Mouse (Mus musculus): ENCODE data around the gene Faap100. TPM values are rescaled to one million over a fixed set of nuclear protein-coding genes. Genes with fewer than 3 reads are reported as not detected.
"Not testable (repeated sequence)": the region's sequence is repeated elsewhere in the genome, so short reads cannot be mapped to it uniquely, and the experiment has no call there.

Faap100 gene
- polyA plus RNA-seq, 1 experiment from 2014 or later, result 8.7 TPM

DNA sequence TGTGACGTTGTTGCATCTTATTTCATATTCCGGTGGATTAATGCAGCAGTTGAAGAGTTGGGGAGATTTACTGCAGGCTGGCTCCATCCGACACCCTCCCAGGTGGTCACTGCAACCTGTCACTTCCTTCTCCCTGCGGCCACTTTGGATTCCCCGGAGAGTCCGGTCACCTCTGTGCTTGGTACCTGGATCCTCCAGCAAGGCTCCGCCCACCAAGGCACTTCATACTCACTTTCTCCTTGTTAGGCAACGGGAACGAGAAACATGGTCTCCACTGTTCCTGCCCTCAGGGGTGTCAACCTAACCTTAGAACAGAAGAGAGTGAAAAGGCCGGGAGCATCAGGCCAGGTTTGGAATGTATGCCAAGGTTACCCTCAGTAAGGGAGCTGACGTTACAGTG is 27.9 kb downstream of the Faap100 start:
- no peak for DNase-seq
- H3K36me3 ChIP-seq, result peaks cover 10% of the 10 kb centered on the region
- peak overlapping the region; percentile 97 for H3K4me3 ChIP-seq (replicated peaks)
- 47% methylated on average over 11 of the region's 11 CpGs for WGBS (ENCODE audit: insufficient replicate concordance)
- H3K27me3 ChIP-seq, result peaks cover 29% of the 10 kb centered on the region
- peaks cover 78% of the 10 kb centered on the region for H3K4me1 ChIP-seq (replicated peaks)
- peak overlapping the region; percentile 100; the same call in 1 of the 2 replicates for H3K9ac ChIP-seq
- H3K9me3 ChIP-seq (replicated peaks), result no peaks in the 10 kb centered on the region
- ATAC-seq (ENCODE audit: low read depth), result no peak
- H3K27ac ChIP-seq, result peak overlapping the region; percentile 92
- peak overlapping the region; percentile 99 for H3K4me2 ChIP-seq

- ATAC-seq (ENCODE audit: low read depth), result peak; percentile 14
These were observed 28.4 kb downstream of the Faap100 start for GRCm38 (mm10) chr11:120349986-120350702.

GRCm38 (mm10) chr11:120349371-120349985 is 29.1 kb downstream of the Faap100 start:
- Histone ChIP-seq H3K9me3 (replicated peaks) (no peaks in the 10 kb centered on the region), H3K9ac (peak overlapping the region; percentile 100), H3K4me3 (replicated peaks) (peak overlapping the region; percentile 97), H3K4me2 (peak overlapping the region; percentile 99), H3K27me3 (peaks cover 29% of the 10 kb centered on the region), H3K4me1 (replicated peaks) (peaks cover 69% of the 10 kb centered on the region), H3K27ac (peak overlapping the region; percentile 92), H3K36me3 (peaks cover 17% of the 10 kb centered on the region)
- DNase-seq (no peak), ATAC-seq (ENCODE audit: low read depth) (no peak)
- 4% methylated on average over 16 of the region's 16 CpGs for WGBS (ENCODE audit: insufficient replicate concordance)

More at GRCm38 (mm10) chr11:120349986-120350702, 28.4 kb downstream of the Faap100 start:
- Histone ChIP-seq H3K27me3 (peaks cover 29% of the 10 kb centered on the region), H3K9me3 (replicated peaks) (no peaks in the 10 kb centered on the region), H3K4me1 (replicated peaks) (peaks cover 76% of the 10 kb centered on the region), H3K9ac (peak overlapping the region; percentile 100), H3K4me2 (peak overlapping the region; percentile 99), H3K36me3 (peaks cover 14% of the 10 kb centered on the region), H3K27ac (peak overlapping the region; percentile 92), H3K4me3 (replicated peaks) (peak overlapping the region; percentile 97)
- DNase-seq, result peak; percentile 65
- WGBS (ENCODE audit: insufficient replicate concordance), result under 1% methylated on average over 68 of the region's 68 CpGs

- Histone ChIP-seq H3K4me2 (peak overlapping the region; percentile 99), H3K36me3 (peaks cover 17% of the 10 kb centered on the region), H3K27ac (peak overlapping the region; percentile 92), H3K4me3 (replicated peaks) (peak overlapping the region; percentile 97), H3K27me3 (peaks cover 29% of the 10 kb centered on the region), H3K4me1 (replicated peaks) (peaks cover 63% of the 10 kb centered on the region), H3K9me3 (replicated peaks) (no peaks in the 10 kb centered on the region), H3K9ac (peak overlapping the region; percentile 100)
- DNase-seq (no peak), ATAC-seq (ENCODE audit: low read depth) (no peak; the same call in 1 of the 2 replicates)
- 2% methylated on average over 48 of the region's 53 CpGs for WGBS (ENCODE audit: insufficient replicate concordance)
These were observed 29.7 kb downstream of the Faap100 start for GRCm38 (mm10) chr11:120348684-120349370.

DNA sequence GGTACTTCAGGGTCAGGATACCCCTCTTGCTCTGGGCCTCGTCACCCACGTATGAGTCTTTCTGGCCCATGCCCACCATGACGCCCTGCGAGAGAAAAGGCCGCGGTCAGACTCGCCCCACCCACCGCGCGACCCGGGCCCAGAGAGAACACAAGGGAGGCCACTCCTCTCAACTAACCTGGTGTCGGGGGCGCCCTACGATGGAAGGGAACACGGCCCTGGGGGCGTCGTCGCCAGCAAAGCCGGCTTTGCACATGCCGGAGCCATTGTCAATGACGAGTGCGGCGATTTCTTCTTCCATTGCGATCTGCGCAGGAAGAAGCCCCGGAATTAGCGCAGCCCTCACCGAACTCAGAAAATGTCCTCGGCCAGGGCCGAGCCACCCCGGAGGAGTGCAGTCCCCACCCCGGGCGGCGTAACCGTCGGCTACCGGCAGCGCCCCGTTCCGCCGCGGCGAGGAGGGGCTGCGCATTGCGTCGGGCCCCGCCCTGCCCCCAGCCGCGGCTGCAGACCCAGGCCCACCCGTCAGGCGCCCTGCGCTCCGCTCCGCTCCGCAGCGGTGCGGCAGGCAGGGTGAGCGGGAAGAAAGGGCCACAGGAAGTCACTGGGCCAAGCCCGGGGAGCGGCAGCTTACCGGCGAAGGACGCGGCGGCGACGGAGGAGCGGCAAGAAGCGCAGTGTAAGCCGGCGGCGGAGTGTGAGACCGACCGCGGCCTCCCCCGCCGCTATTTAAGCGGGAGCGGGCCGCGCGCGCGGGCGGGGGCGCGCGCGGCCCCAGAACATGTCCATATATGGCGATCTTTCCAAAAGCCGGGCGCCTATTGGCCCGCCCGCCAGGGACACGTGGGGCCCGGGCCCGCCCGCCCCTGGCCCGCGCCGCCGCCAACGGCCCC is 30.5 kb downstream of the Faap100 start, which contains the start of gene Actg1:
Gene Actg1 (minus strand): TSS at position 752 of the 893 bp plus-strand sequence.
- Histone ChIP-seq H3K4me1 (replicated peaks) (peaks cover 55% of the 10 kb centered on the region), H3K27ac (peak within 1 kb of the TSS; percentile 97), H3K4me2 (peak within 1 kb of the TSS; percentile 99), H3K27me3 (peaks cover 29% of the 10 kb centered on the region), H3K36me3 (peaks cover 17% of the 10 kb centered on the region), H3K9ac (peak within 1 kb of the TSS; percentile 100), H3K4me3 (replicated peaks) (peak within 1 kb of the TSS; percentile 97), H3K9me3 (replicated peaks) (no peaks in the 10 kb centered on the region)
- peak; percentile 77 for ATAC-seq (ENCODE audit: low read depth)
- 1% methylated on average over 101 of the region's 103 CpGs for WGBS (ENCODE audit: insufficient replicate concordance)
- peak; percentile 67 for DNase-seq

DNA sequence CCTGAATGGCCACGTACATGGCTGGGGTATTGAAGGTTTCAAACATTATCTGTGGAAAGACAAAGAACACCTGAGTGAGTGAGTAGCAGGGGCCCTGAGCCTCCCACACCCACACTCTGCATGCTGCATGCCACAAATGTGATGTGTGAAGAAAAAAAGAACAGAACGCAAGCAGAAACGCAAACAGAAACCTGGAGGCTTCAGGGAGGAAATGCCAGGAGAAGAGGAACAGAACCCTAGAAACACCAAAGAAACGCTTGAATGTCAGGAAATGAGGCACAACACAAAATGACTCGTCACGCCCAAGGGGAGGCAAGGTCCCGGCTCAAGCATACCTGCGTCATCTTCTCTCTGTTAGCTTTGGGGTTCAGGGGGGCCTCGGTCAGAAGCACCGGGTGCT is 31.3 kb downstream of the Faap100 start:
- Histone ChIP-seq H3K4me2 (peak overlapping the region; percentile 99), H3K9ac (peak overlapping the region; percentile 100), H3K9me3 (replicated peaks) (no peaks in the 10 kb centered on the region), H3K4me3 (replicated peaks) (peak overlapping the region; percentile 97), H3K36me3 (peaks cover 17% of the 10 kb centered on the region), H3K27ac (peak overlapping the region; percentile 97; the same call in 1 of the 2 replicates), H3K4me1 (replicated peaks) (peaks cover 48% of the 10 kb centered on the region), H3K27me3 (peaks cover 29% of the 10 kb centered on the region)
- DNase-seq (no peak), ATAC-seq (ENCODE audit: low read depth) (no peak)
- 5% methylated on average over 10 of the region's 10 CpGs for WGBS (ENCODE audit: insufficient replicate concordance)

DNA sequence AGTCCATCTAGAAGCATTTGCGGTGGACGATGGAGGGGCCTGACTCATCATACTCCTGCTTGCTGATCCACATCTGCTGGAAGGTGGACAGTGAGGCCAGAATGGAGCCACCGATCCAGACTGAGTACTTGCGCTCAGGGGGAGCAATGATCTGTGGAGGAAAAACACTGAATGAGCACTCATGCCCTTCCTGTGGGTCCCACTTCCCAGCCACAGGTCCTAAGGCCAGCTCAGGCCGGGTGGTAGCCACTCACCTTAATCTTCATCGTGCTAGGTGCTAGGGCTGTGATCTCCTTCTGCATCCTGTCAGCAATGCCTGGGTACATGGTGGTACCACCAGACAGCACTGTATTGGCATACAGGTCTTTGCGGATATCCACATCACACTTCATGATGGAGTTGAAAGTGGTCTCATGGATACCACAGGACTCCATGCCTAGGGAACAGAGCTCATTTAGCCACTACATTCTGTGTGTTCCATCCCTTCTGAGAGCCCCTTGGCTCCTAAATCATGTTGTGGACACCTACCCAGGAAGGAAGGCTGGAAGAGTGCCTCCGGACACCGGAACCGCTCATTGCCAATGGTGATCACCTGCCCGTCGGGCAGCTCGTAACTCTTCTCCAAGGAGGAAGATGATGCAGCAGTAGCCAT is 32.1 kb downstream of the Faap100 start:
- Histone ChIP-seq H3K9ac (peak overlapping the region; percentile 56), H3K4me3 (replicated peaks) (peak overlapping the region; percentile 46), H3K4me1 (replicated peaks) (peaks cover 40% of the 10 kb centered on the region), H3K36me3 (peaks cover 17% of the 10 kb centered on the region), H3K27me3 (peaks cover 24% of the 10 kb centered on the region), H3K4me2 (peak overlapping the region; percentile 59)
- not testable (repeated sequence) for H3K9me3 ChIP-seq (replicated peaks); ATAC-seq (ENCODE audit: low read depth); H3K27ac ChIP-seq; DNase-seq
- 75% methylated on average over 11 of the region's 13 CpGs for WGBS (ENCODE audit: insufficient replicate concordance)

DNA sequence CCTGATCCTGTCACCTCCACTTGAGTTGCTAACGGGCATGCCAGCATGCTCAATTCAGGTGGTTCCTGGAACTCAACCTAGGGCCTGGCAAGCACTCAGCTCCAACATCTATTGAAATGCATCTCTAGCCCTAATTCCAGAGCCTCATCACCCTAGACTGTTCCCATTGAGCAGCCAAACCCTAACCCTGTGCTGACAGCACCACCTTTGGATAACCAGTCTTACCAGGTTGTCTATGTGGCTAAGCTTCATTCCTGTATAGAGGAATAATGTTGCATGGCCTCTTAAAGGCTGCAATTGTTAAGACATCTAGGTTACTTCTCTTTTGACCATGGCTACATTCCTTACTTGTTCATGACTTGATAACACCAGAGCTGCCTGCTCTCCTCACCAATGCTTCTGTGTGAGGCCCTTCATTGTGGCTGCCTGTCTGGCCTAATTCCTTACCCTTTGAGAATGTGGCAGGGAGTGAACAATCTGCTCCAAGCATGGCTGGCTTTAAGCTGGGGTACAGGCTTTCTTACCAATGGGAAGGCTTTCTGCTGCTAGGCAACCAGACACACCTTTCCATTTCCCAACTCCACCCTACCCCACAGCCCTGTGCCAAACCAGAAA is 33.4 kb downstream of the Faap100 start:
- peaks cover 29% of the 10 kb centered on the region for H3K4me1 ChIP-seq (replicated peaks)
- H3K9me3 ChIP-seq (replicated peaks), result no peaks in the 10 kb centered on the region
- H3K36me3 ChIP-seq, result peaks cover 17% of the 10 kb centered on the region
- H3K4me3 ChIP-seq (replicated peaks), result no peak overlapping the region
- DNase-seq (no peak), ATAC-seq (ENCODE audit: low read depth) (no peak)
- no peak overlapping the region for H3K9ac ChIP-seq
- H3K4me2 ChIP-seq, result peak overlapping the region; percentile 10; the same call in 1 of the 2 replicates
- H3K27ac ChIP-seq, result peak overlapping the region; percentile 55
- WGBS (ENCODE audit: insufficient replicate concordance), result 53% methylated on average over 1 of the region's 1 CpGs
- H3K27me3 ChIP-seq, result peaks cover 15% of the 10 kb centered on the region

DNA sequence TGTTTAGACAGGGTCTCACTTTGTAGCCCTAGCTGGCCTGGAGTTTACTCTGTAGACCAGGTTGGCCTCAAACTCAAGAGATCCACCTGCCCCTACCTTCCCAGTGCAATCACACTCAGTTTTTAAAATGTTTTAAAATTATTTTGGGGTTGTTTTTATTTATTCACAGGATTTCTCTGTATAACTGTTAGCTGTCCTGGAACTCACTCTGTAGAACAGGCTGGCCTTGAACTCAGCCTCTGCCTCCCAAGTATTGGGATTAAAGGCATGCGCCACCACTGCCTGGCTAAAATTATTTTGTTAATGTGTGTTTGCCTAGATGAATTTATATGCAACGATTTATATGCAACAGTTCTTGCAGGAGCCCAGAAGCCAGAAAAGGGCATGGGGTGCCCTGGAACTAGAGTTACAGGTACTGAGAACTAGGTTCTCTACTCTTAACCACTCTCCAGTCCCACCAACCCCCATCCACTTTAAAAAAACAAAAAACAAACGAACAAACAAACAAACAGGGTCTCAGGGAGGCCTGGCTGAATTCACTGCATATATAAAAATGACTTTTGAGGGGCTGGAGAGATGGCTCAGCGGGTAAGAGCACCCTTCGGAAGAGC is 34.1 kb downstream of the Faap100 start:
- H3K9me3 ChIP-seq (replicated peaks), result no peaks in the 10 kb centered on the region
- no peak overlapping the region for H3K9ac ChIP-seq
- DNase-seq, result no peak
- H3K27ac ChIP-seq, result peak overlapping the region; percentile 45
- no peak overlapping the region for H3K4me2 ChIP-seq
- H3K4me3 ChIP-seq (replicated peaks), result no peak overlapping the region
- H3K27me3 ChIP-seq, result peaks cover 8% of the 10 kb centered on the region
- no peak for ATAC-seq (ENCODE audit: low read depth)
- H3K36me3 ChIP-seq, result peaks cover 17% of the 10 kb centered on the region
- WGBS (ENCODE audit: insufficient replicate concordance), result 62% methylated on average over 5 of the region's 5 CpGs
- peaks cover 26% of the 10 kb centered on the region for H3K4me1 ChIP-seq (replicated peaks)

All from liver, embryonic 13.5 days (tissue).